Mouse (Mus musculus) bone marrow, adult 2 months (tissue): ENCODE measurements around the gene Smyd1.

Experiments
- CTCF ChIP-seq: fragments of 200-500 bp; IDR thresholded peaks from 2 replicates; pipeline ENCODE4 v1.5.1; 2011; ENCODE audit warnings: low read length, control low read depth; ENCODE audit not compliant: control insufficient read depth, insufficient read depth
- POLR2A ChIP-seq: fragments of 200-500 bp; IDR thresholded peaks from 2 replicates; pipeline ENCODE4 v1.6.1; 2011; ENCODE audit warnings: low read depth, mild to moderate bottlenecking, control low read depth, low read length, borderline replicate concordance; ENCODE audit not compliant: control insufficient read depth

- no peak for TF ChIP-seq POLR2A
- TF ChIP-seq CTCF = no peak
Observed at GRCm38 (mm10) chr6:71357493-71357892, 35.5 kb upstream of the Smyd1 start.
